Mouse (Mus musculus): ENCODE data around the gene Snx8. TPM values are rescaled to one million over a fixed set of nuclear protein-coding genes. Genes with fewer than 3 reads are reported as not detected.

Snx8 gene
- 23.7 and 25.8 TPM in 2 replicates for polyA plus RNA-seq (2015; fragmentation: Nextera tagmentation; extraction: Ambion mirVana)

DNA sequence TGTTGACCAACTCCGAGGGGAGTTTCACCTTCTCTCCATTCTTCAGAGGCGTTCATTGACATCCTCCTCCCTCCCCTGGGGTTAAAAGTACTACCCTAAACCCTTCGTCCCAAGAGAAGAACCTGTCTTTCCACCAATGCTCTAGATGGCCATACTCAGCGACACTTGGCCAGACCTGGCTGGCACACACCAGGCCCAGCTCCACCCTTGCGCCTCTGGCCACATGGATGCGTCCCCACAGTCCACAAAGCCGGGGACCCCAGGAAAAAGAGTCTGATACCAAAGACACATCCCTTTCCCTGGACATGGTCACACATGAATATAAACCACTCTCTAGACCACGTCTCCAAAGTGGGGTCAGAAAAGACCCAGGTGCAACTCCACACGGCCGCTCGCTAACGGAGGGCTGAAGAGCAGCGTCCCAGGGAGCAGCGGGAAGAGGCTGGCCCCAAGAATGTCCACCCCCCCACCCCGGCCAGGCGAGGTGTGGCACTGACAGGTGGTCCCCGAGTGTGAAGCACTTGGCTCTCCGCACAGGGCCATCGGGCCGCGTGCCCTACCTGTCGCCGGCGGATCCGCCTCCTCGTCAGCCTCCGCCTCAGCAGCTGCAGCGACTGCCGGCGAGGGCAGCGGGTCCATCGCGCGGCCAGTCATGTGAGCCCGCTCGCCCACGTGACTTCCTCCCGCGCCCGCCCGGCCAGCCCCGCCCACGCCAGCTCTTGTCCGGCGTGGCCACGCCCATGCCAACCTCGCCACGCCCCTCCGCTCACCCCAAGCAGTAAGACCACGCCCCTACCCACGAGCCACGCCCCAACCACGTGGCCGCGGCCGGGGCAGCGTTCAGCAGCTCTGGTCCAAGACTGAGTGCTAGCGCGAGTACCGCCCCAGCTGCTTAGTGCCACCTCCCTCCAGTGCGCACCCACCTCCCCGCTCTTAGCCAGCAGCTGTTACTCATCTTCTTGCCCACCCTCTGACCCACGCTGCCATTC lies at the start of gene Snx8:
Gene Snx8, minus strand, starts transcription at position 675 of the 989 bp plus-strand sequence.
- H3K27ac ChIP-seq = no peak within 1 kb of the TSS; the same call in 1 of the 2 replicates
- H3K9ac ChIP-seq = peak within 1 kb of the TSS; percentile 80
- H3K4me2 ChIP-seq (replicated peaks) = peak within 1 kb of the TSS; percentile 94
- no peaks in the 10 kb centered on the region for H3K27me3 ChIP-seq
- no peaks in the 10 kb centered on the region for H3K9me3 ChIP-seq
- peak; percentile 94 for ATAC-seq (ENCODE audit: low FRiP score, low read depth)
- peak within 1 kb of the TSS; percentile 60 for H3K4me3 ChIP-seq
- peaks cover 25% of the 10 kb centered on the region for H3K4me1 ChIP-seq
- H3K36me3 ChIP-seq = no peaks in the 10 kb centered on the region
- under 1% methylated on average over 63 of the region's 63 CpGs for WGBS

DNA sequence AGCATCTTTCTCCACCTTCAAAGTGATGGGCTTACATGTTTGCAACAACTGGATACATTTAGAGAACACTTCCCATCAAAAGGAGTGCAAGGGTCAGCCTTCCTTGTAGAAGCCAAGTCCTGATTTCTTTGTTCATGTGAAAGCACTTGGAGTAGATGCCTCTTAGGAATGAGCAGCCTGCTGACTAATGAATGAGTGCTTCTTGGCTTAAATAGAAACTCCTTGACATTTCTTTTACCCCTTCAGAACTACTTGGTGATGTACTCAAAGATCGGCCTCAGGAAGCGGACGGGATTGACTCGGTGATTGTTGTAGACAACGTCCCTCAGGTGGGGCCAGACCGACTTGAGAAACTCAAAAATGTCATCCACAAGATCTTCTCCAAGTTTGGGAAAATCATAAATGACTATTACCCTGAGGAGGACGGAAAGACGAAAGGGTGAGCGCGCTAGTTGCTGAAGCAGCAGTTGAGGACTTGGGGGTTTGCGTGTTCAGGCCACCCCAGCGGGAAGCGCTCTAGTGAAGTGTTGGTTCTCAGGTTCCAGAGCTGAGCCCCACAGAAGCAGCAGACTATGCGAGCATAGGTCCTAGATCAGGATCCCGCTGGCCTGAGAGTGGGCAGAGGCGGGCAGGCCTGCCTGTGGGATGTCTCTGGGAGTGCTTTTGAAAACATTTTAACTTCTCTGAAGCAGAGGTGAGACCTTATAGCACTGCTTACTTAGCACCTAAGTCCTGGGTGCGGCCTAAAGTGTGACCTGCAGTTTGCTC lies 36.1 kb upstream of the Snx8 start:
- H3K27ac ChIP-seq = no peak overlapping the region
- ATAC-seq (ENCODE audit: low FRiP score, low read depth) = no peak
- H3K4me2 ChIP-seq (replicated peaks) = no peak overlapping the region
- H3K9ac ChIP-seq = no peak overlapping the region
- H3K9me3 ChIP-seq = no peaks in the 10 kb centered on the region
- WGBS = 95% methylated on average over 17 of the region's 17 CpGs
- no peaks in the 10 kb centered on the region for H3K27me3 ChIP-seq
- peaks cover 68% of the 10 kb centered on the region for H3K36me3 ChIP-seq
- H3K4me1 ChIP-seq = peaks cover 21% of the 10 kb centered on the region
- no peak overlapping the region for H3K4me3 ChIP-seq

DNA sequence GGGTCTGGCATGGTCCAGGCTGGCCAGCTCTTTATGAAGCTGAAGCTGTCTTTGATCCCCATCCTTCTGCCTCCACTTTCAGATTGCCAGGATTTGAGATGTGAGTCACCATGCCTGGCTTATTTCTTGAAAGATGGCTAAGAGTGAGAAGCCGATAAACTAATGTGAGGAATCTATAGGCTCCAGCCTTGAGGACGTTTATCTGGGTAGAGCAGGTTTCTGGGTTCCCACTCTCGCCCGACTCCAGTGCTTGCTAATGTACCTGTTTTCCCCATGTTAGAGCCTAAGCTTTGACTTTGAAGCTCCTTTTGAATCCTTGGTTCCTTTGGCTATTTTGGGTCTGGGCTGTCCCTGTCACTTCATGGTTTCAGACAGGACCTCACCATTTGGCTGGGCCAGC lies 31.6 kb upstream of the Snx8 start:
- no peaks in the 10 kb centered on the region for H3K27me3 ChIP-seq
- H3K4me2 ChIP-seq (replicated peaks) = peak overlapping the region; percentile 93
- H3K4me1 ChIP-seq = peaks cover 28% of the 10 kb centered on the region
- no peak for ATAC-seq (ENCODE audit: low FRiP score, low read depth)
- no peak overlapping the region for H3K27ac ChIP-seq
- peak overlapping the region; percentile 100 for H3K4me3 ChIP-seq
- WGBS = 60% methylated on average over 4 of the region's 4 CpGs
- H3K36me3 ChIP-seq = peaks cover 23% of the 10 kb centered on the region
- H3K9me3 ChIP-seq = no peaks in the 10 kb centered on the region
- H3K9ac ChIP-seq = peak overlapping the region; percentile 98

DNA sequence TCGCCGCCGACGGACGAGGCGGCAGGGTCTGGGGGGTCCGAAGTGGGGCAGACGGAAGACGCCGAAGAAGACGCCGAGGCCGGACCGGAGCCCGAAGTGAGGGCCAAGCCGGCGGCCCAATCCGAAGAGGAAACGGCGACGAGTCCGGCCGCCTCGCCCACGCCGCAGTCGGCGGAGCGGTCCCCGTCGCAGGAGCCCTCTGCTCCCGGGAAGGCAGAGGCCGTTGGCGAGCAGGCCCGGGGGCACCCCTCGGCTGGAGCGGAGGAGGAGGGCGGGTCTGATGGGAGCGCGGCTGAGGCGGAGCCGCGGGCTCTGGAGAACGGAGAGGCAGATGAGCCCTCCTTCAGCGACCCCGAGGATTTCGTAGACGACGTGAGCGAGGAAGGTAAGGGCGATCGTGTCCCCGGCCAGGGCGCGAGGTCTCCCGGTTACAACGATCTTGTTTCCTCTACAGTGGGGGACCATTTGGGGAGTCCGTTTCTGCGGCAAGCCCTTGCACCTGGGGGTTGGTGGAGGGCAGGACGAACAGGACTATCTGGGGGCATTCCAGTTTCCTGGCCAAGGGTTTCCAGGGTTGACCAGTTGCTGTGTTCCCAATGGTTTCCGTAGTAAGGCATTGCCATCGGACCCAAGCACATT lies 30.5 kb upstream of the Snx8 start:
- Histone ChIP-seq H3K4me1 (peaks cover 28% of the 10 kb centered on the region), H3K27ac (peak overlapping the region; percentile 98), H3K9ac (peak overlapping the region; percentile 98), H3K4me2 (replicated peaks) (peak overlapping the region; percentile 93), H3K9me3 (no peaks in the 10 kb centered on the region), H3K4me3 (peak overlapping the region; percentile 100), H3K27me3 (no peaks in the 10 kb centered on the region), H3K36me3 (peaks cover 13% of the 10 kb centered on the region)
- ATAC-seq (ENCODE audit: low FRiP score, low read depth) = 0 out of 2 replicates have a peak, but pooled peaks have one; percentile 13
- under 1% methylated on average over 62 of the region's 62 CpGs for WGBS

DNA sequence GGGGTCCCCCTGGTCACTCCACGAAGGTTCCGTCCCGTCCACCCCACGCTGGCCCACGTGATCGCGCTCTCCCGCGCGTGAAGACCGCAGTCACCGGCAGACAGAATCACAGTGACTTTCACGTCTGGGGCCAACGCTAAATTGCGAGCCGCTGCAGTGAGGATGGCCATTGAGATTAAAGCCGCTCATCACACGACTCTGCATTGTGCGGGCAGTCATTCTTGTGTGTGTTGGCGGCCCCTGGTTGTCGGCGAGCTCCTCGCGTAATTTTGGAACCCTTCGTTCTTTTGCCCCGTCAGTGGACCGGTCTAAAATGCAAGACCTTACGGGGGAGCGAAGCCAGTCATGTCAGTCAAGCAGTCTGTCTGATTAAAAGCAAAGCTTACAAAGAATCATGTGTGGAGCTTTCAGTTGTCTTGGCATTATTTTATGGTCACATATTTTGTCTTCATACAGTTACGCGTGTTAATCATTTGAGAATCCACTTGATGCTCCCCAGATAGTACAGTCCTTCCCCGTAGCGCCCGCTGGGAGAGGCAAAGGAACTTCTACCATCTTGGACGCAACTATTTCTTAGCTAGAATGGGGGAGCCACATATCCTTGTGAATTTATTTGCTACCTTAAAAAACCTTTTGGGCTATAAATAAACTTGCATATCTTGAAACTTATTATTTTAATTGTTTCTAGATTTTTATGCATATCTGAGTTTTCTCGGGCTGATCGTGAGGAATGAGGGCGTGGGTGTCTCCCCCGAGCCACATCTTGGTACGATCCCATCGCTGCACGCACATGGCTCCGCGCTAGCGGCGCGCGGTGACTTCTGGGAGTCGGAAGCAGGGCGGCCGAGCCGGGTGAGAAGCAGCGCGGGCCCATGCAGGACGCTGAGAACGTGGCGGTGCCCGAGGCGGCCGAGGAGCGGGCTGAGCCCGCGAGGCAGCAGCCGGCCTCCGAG lies 29.7 kb upstream of the Snx8 start, which contains the start of gene Eif3b:
Gene Eif3b, plus strand, starts transcription at position 840 of the 953 bp plus-strand sequence.
- Histone ChIP-seq H3K36me3 (peaks cover 13% of the 10 kb centered on the region), H3K4me3 (peak within 1 kb of the TSS; percentile 100), H3K27me3 (no peaks in the 10 kb centered on the region), H3K9ac (peak within 1 kb of the TSS; percentile 98), H3K27ac (peak within 1 kb of the TSS; percentile 98), H3K4me2 (replicated peaks) (peak within 1 kb of the TSS; percentile 93), H3K4me1 (peaks cover 28% of the 10 kb centered on the region), H3K9me3 (no peaks in the 10 kb centered on the region)
- ATAC-seq (ENCODE audit: low FRiP score, low read depth) = peak; percentile 92
- under 1% methylated on average over 65 of the region's 65 CpGs for WGBS

DNA sequence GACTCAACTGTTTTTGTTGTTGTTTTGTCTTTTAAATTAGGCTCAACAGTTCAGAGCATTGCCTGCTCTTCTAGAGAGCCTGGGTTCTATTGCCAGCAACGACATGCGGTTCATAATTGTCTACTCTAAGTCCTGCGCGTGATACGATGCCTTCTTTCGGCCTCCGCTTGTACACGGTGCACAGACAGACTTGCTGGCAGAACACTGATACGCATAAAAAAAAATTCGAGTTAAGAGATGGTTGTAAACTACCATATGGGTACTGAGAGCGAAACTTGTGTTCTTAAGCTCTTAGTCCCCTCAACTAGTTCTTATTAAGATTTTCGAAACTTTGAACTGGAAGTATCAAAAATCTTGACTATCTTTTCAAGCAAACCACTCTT lies 29.0 kb upstream of the Snx8 start:
- Histone ChIP-seq H3K9ac (peak overlapping the region; percentile 98), H3K4me2 (replicated peaks) (peak overlapping the region; percentile 93), H3K36me3 (peaks cover 8% of the 10 kb centered on the region), H3K4me3 (peak overlapping the region; percentile 100), H3K27ac (peak overlapping the region; percentile 98), H3K27me3 (no peaks in the 10 kb centered on the region), H3K4me1 (peaks cover 28% of the 10 kb centered on the region), H3K9me3 (no peaks in the 10 kb centered on the region)
- under 1% methylated on average over 12 of the region's 12 CpGs for WGBS
- no peak for ATAC-seq (ENCODE audit: low FRiP score, low read depth)

DNA sequence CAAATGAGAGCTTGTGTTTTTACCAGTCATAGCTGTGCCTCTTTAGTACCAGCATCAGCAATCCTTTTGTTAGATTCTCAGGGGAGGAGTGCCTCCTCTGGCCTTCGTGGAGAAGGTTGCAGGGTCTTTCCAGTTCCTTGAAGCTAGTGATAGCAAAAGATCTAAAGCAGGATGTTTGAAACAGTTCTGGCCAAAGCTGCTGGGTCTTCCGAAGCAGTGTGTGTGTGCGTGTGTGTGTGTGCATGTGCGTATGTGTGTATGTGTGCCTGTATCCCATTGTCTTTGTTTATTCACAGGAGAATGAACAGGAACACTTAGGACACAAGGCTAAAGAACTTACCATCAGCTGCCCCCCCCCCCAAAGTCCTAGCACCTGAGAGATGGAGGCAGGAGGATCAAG lies 25.6 kb upstream of the Snx8 start:
- Histone ChIP-seq H3K36me3 (no peaks in the 10 kb centered on the region), H3K27ac (no peak overlapping the region), H3K27me3 (no peaks in the 10 kb centered on the region), H3K9ac (no peak overlapping the region), H3K4me3 (no peak overlapping the region), H3K4me2 (replicated peaks) (no peak overlapping the region), H3K9me3 (no peaks in the 10 kb centered on the region), H3K4me1 (peaks cover 4% of the 10 kb centered on the region; the same call in 1 of the 2 replicates)
- 70% methylated on average over 4 of the region's 4 CpGs for WGBS
- no peak for ATAC-seq (ENCODE audit: low FRiP score, low read depth)

DNA sequence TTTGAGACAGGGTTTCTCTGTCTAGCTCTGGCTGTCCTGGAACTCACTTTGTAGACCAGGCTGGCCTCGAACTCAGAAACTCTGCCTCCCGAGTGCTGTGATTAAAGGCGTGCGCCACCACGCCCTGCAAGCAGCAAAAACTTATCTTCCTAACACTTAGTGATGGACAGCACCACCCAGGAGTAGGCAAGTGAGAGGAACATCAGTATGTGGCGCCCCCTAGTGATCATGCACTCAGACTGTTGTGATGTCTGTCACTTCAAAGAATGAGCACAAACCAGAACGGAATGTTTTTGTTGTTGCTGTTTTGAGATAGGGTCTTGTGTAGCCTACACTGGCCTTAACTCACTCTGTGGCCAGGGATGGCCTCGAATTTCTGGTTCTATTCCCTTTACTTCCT lies 22.3 kb upstream of the Snx8 start:
- Histone ChIP-seq H3K27ac (no peak overlapping the region), H3K4me3 (no peak overlapping the region), H3K4me1 (peaks cover 3% of the 10 kb centered on the region; the same call in 1 of the 2 replicates), H3K9me3 (no peaks in the 10 kb centered on the region), H3K36me3 (no peaks in the 10 kb centered on the region), H3K4me2 (replicated peaks) (no peak overlapping the region), H3K27me3 (no peaks in the 10 kb centered on the region), H3K9ac (no peak overlapping the region)
- WGBS = 40% methylated on average over 8 of the region's 8 CpGs
- ATAC-seq (ENCODE audit: low FRiP score, low read depth) = no peak

DNA sequence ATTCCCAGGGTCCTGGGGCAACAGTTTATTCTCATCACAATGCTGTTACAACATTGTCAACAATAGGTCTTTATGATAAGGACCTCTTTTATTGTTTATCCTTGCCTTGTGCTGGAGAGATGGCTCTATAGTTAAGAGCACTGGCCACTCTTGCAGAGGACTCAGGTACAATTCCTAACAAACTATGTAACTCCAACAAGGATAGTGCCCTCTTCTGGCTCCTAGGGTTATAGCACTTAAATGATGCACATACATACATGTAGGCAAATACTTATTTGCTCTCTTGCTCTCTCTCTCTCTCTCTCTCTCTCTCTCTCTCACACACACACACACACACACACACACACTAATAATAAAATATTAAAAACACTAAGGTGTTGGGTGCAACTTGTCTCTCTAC lies 19.7 kb upstream of the Snx8 start:
- ATAC-seq (ENCODE audit: low FRiP score, low read depth) = no peak
- no peak overlapping the region for H3K9ac ChIP-seq
- no peaks in the 10 kb centered on the region for H3K36me3 ChIP-seq
- 0 out of 2 replicates have a peak, but pooled peaks cover under 1% of the 10 kb centered on the region for H3K9me3 ChIP-seq
- peaks cover 7% of the 10 kb centered on the region; the same call in 1 of the 2 replicates for H3K4me1 ChIP-seq
- no peaks in the 10 kb centered on the region for H3K27me3 ChIP-seq
- H3K27ac ChIP-seq = no peak overlapping the region
- no peak overlapping the region for H3K4me2 ChIP-seq (replicated peaks)
- H3K4me3 ChIP-seq = no peak overlapping the region

DNA sequence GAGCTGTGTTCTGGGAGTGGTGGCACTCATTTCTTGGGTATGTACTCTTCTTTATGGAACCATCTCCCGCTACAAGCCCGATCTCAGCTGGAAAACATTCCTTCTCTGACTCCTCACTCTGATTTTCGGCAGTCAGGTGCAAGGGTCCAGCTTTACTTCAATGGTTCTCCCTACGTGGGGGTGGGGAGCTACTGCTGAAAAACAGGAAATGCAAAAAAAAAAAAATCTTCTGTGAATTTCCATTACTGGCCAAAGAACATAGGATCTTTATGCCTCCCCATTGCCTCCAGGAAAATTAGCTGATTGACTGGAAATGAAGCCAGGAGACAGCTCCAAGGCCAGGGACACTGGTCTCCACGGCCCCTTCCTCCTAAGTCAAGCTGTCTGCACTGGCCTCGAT lies 17.6 kb upstream of the Snx8 start:
- WGBS = 56% methylated on average over 6 of the region's 6 CpGs

DNA sequence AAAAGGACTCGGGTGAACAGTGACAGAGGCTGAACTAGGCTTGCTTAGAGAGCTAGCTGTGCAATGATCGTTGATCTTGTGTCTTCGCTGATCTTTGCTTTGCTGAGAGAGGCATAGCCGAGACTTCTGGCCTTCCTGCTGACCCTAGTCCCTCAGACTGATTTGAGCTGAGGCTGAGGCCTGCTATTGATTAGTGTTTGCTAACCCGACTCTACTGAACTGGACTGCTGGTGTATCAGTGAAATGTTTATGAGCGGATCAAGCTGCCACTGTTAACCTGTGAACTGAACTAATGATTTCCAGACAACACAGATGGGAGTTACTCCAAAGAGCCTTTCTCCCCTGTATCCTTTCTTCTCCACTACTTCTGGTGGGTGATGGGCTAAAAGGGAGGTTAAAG lies 16.1 kb upstream of the Snx8 start:
- no peak for ATAC-seq (ENCODE audit: low FRiP score, low read depth)
- H3K27me3 ChIP-seq = no peaks in the 10 kb centered on the region
- peaks cover 21% of the 10 kb centered on the region for H3K4me1 ChIP-seq
- no peak overlapping the region for H3K4me3 ChIP-seq
- no peak overlapping the region for H3K4me2 ChIP-seq (replicated peaks)
- no peak overlapping the region for H3K9ac ChIP-seq
- H3K36me3 ChIP-seq = no peaks in the 10 kb centered on the region
- H3K9me3 ChIP-seq = 0 out of 2 replicates have a peak, but pooled peaks cover 3% of the 10 kb centered on the region
- WGBS = 16% methylated on average over 6 of the region's 6 CpGs
- H3K27ac ChIP-seq = 0 out of 2 replicates have a peak overlapping the region, but pooled peaks have one; percentile 16

More for the DNA sequence above, 17.6 kb upstream of the Snx8 start:
- no peak overlapping the region for H3K4me3 ChIP-seq
- peaks cover 21% of the 10 kb centered on the region for H3K4me1 ChIP-seq
- H3K36me3 ChIP-seq = no peaks in the 10 kb centered on the region
- H3K27me3 ChIP-seq = no peaks in the 10 kb centered on the region
- 0 out of 2 replicates have a peak, but pooled peaks cover 3% of the 10 kb centered on the region for H3K9me3 ChIP-seq
- H3K9ac ChIP-seq = no peak overlapping the region
- H3K27ac ChIP-seq = 0 out of 2 replicates have a peak overlapping the region, but pooled peaks have one; percentile 48
- H3K4me2 ChIP-seq (replicated peaks) = no peak overlapping the region
- ATAC-seq (ENCODE audit: low FRiP score, low read depth) = no peak

Measured in limb, embryonic 13.5 days (tissue).